Mouse (Mus musculus): ENCODE measurements around the gene Cbx1.
A peak's percentile ranks its signal among the peaks of the same experiment; 100 is the strongest.
"Not testable (repeated sequence)": the region's sequence is repeated elsewhere in the genome, so short reads cannot be mapped to it uniquely, and the experiment has no call there.

Cbx1 gene

GRCm38 (mm10) chr11:96775063-96775462 lies 13.9 kb upstream of the Cbx1 start:
- no peak for ATAC-seq (ENCODE audit: low TSS enrichment)

- ATAC-seq (ENCODE audit: low TSS enrichment), result no peak
Observed at GRCm38 (mm10) chr11:96775665-96776064, 13.3 kb upstream of the Cbx1 start.

GRCm38 (mm10) chr11:96776068-96776467 lies 12.9 kb upstream of the Cbx1 start:
- no peak for ATAC-seq (ENCODE audit: low TSS enrichment)

- ATAC-seq (ENCODE audit: low TSS enrichment), result peak; percentile 99
Observed at GRCm38 (mm10) chr11:96776968-96777962, 11.7 kb upstream of the Cbx1 start, which contains the start of gene Snx11. Gene Snx11, minus strand, starts transcription at chr11:96777559.

GRCm38 (mm10) chr11:96778061-96778627 lies 10.8 kb upstream of the Cbx1 start:
- not testable (repeated sequence) for ATAC-seq (ENCODE audit: low TSS enrichment)

GRCm38 (mm10) chr11:96780306-96780705 lies 8.6 kb upstream of the Cbx1 start:
- no peak for ATAC-seq (ENCODE audit: low TSS enrichment)

- ATAC-seq (ENCODE audit: low TSS enrichment), result no peak
Observed at GRCm38 (mm10) chr11:96781425-96781824, 7.5 kb upstream of the Cbx1 start.

GRCm38 (mm10) chr11:96784847-96785246 lies 4.1 kb upstream of the Cbx1 start:
- ATAC-seq (ENCODE audit: low TSS enrichment), result not testable (repeated sequence)

- ATAC-seq (ENCODE audit: low TSS enrichment), result no peak
Observed at GRCm38 (mm10) chr11:96786731-96787450, 2.0 kb upstream of the Cbx1 start.

- no peak for ATAC-seq (ENCODE audit: low TSS enrichment)
Observed at GRCm38 (mm10) chr11:96789990-96790389, 1.1 kb downstream of the Cbx1 start.

- ATAC-seq (ENCODE audit: low TSS enrichment), result no peak
Observed at GRCm38 (mm10) chr11:96790681-96791080, 1.8 kb downstream of the Cbx1 start.

- ATAC-seq (ENCODE audit: low TSS enrichment), result no peak
Observed at GRCm38 (mm10) chr11:96795491-96795890, 6.6 kb downstream of the Cbx1 start.

GRCm38 (mm10) chr11:96796081-96796480 lies 7.2 kb downstream of the Cbx1 start:
- ATAC-seq (ENCODE audit: low TSS enrichment), result no peak

GRCm38 (mm10) chr11:96796586-96796985 lies 7.7 kb downstream of the Cbx1 start:
- ATAC-seq (ENCODE audit: low TSS enrichment), result no peak

- ATAC-seq (ENCODE audit: low TSS enrichment), result no peak
Observed at GRCm38 (mm10) chr11:96799511-96799910, 10.6 kb downstream of the Cbx1 start.

- no peak for ATAC-seq (ENCODE audit: low TSS enrichment)
Observed at GRCm38 (mm10) chr11:96805606-96806005, 16.7 kb downstream of the Cbx1 start.

- ATAC-seq (ENCODE audit: low TSS enrichment), result peak; percentile 55; the same call in 1 of the 2 replicates
Observed at GRCm38 (mm10) chr11:96808066-96808465, 19.1 kb downstream of the Cbx1 start.

- no peak for ATAC-seq (ENCODE audit: low TSS enrichment)
Observed at GRCm38 (mm10) chr11:96809562-96810235, 20.8 kb downstream of the Cbx1 start.

- not testable (repeated sequence) for ATAC-seq (ENCODE audit: low TSS enrichment)
Observed at GRCm38 (mm10) chr11:96811188-96811587, 22.3 kb downstream of the Cbx1 start.

GRCm38 (mm10) chr11:96813455-96813854 lies 24.5 kb downstream of the Cbx1 start:
- ATAC-seq (ENCODE audit: low TSS enrichment), result no peak

- no peak for ATAC-seq (ENCODE audit: low TSS enrichment)
Observed at GRCm38 (mm10) chr11:96813920-96814319, 25.0 kb downstream of the Cbx1 start.

- ATAC-seq (ENCODE audit: low TSS enrichment), result no peak
Observed at GRCm38 (mm10) chr11:96814443-96814842, 25.5 kb downstream of the Cbx1 start.
